Mouse (Mus musculus): ENCODE results near the gene Elovl5. TPM values are rescaled to one million over a fixed set of nuclear protein-coding genes. Genes with fewer than 3 reads are reported as not detected.
A peak's percentile ranks its signal among the peaks of the same experiment; 100 is the strongest.

Elovl5 gene
- polyA plus RNA-seq (2014; fragmentation: Nextera tagmentation; extraction: Ambion mirVana), result 54.1 and 56.0 TPM in 2 replicates

DNA sequence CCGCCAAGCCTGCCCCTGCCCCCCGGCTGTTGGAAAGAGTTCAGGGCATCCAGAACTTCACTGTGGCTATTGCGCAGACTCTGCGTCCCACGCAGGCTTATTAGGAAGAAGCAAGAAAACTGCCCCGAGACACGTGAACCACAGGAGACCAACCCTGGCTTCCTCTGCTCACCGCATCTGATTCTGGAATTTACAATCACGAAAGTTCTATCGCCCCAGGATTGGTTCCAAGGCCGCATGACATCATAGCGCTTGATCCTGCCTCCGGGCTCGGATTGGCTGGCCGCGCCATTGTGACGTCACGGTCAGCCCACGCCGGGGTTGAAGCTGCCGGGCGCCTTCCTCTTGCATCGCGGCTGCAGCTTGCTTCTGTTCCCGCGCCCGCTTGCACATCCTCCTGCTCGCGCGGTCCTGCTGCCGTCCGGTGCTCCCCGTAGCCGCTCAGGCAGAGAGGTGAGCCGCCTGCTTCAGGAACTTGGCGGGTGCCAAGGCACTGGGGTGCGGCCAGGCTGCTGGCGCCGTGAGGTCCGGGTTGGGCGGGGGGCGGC lies at the start of gene Elovl5:
Gene Elovl5, plus strand, starts transcription at position 291 of the 548 bp plus-strand sequence.
- Histone ChIP-seq H3K4me2 (peak within 1 kb of the TSS; percentile 71), H3K4me3 (ENCODE audit: low read depth, low read length) (peak within 1 kb of the TSS; percentile 92), H3K4me1 (replicated peaks; ENCODE audit: control insufficient read depth, insufficient read depth, low read length) (peaks cover 11% of the 10 kb centered on the region), H3K9ac (ENCODE audit: low read depth, low read length) (peak within 1 kb of the TSS; percentile 51), H3K27me3 (replicated peaks; ENCODE audit: control insufficient read depth, insufficient read depth, low read length) (no peaks in the 10 kb centered on the region), H3K27ac (ENCODE audit: low read depth, low read length) (peak within 1 kb of the TSS; percentile 34), H3K9me3 (ENCODE audit: control insufficient read depth, low read length) (no peaks in the 10 kb centered on the region), H3K36me3 (ENCODE audit: control insufficient read depth, insufficient read depth, low read length) (no peaks in the 10 kb centered on the region)
- DNase-seq (ENCODE audit: low spot score), result peak; percentile 93
- peak; percentile 89 for ATAC-seq (replicated peaks; ENCODE audit: low FRiP score)
- under 1% methylated on average over 42 of the region's 42 CpGs for WGBS

DNA sequence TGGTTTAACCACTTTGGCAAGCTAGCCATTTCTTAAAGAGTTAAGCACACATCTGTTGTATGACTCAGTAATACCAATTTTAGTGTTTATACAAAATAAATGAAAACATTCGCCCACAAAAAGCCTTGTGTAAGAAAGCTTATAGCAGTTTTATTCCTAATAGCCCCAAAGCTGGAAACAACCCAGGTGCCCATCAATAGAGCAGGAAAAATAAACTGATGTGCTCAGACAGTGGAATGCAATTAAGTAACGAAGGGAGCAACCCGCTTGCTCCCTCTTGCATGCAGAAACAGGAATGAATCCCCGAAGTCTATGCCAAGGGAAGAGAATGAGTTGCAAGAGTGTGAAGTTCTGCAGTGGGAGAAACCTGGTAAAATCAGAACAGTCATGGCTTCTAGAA lies 25.7 kb upstream of the Elovl5 start:
- ATAC-seq (replicated peaks; ENCODE audit: low FRiP score) (no peak), DNase-seq (ENCODE audit: low spot score) (no peak)
- H3K4me1 ChIP-seq (replicated peaks; ENCODE audit: control insufficient read depth, insufficient read depth, low read length), result no peaks in the 10 kb centered on the region
- no peaks in the 10 kb centered on the region for H3K36me3 ChIP-seq (ENCODE audit: control insufficient read depth, insufficient read depth, low read length)
- H3K9me3 ChIP-seq (ENCODE audit: control insufficient read depth, low read length), result no peaks in the 10 kb centered on the region
- no peak overlapping the region for H3K4me3 ChIP-seq (ENCODE audit: low read depth, low read length)
- no peak overlapping the region for H3K9ac ChIP-seq (ENCODE audit: low read depth, low read length)
- no peak overlapping the region for H3K4me2 ChIP-seq
- H3K27me3 ChIP-seq (replicated peaks; ENCODE audit: control insufficient read depth, insufficient read depth, low read length), result no peaks in the 10 kb centered on the region
- no peak overlapping the region for H3K27ac ChIP-seq (ENCODE audit: low read depth, low read length)
- 68% methylated on average over 4 of the region's 4 CpGs for WGBS

DNA sequence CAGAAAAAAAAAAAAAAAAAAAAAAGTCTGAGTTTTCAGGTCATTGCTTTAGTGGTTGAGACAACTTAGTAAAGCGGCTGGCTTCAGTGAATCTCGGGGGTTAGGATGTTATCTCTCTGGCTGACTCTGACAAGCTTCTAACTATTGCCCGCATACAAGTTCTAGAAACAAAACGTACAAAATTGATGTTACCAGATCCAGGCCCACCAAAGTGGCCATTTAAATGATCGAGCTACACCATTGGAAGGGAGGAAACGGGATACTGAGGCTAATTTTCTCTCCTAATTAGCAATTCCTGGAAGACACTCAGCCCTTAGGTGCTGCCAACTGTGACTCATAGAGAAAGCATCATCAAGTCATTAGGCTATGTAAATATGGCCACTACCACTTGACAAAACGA lies 18.6 kb upstream of the Elovl5 start:
- DNase-seq (ENCODE audit: low spot score), result no peak
- Histone ChIP-seq H3K9ac (ENCODE audit: low read depth, low read length) (no peak overlapping the region), H3K27me3 (replicated peaks; ENCODE audit: control insufficient read depth, insufficient read depth, low read length) (no peaks in the 10 kb centered on the region), H3K36me3 (ENCODE audit: control insufficient read depth, insufficient read depth, low read length) (no peaks in the 10 kb centered on the region), H3K4me3 (ENCODE audit: low read depth, low read length) (no peak overlapping the region), H3K4me2 (no peak overlapping the region), H3K9me3 (ENCODE audit: control insufficient read depth, low read length) (no peaks in the 10 kb centered on the region), H3K27ac (ENCODE audit: low read depth, low read length) (no peak overlapping the region), H3K4me1 (replicated peaks; ENCODE audit: control insufficient read depth, insufficient read depth, low read length) (no peaks in the 10 kb centered on the region)
- 54% methylated on average over 7 of the region's 7 CpGs for WGBS
- ATAC-seq (replicated peaks; ENCODE audit: low FRiP score), result no peak

- Histone ChIP-seq H3K36me3 (ENCODE audit: control insufficient read depth, insufficient read depth, low read length) (no peaks in the 10 kb centered on the region), H3K27ac (ENCODE audit: low read depth, low read length) (no peak overlapping the region), H3K9me3 (ENCODE audit: control insufficient read depth, low read length) (no peaks in the 10 kb centered on the region), H3K27me3 (replicated peaks; ENCODE audit: control insufficient read depth, insufficient read depth, low read length) (no peaks in the 10 kb centered on the region), H3K4me2 (no peak overlapping the region), H3K4me3 (ENCODE audit: low read depth, low read length) (no peak overlapping the region), H3K9ac (ENCODE audit: low read depth, low read length) (no peak overlapping the region), H3K4me1 (replicated peaks; ENCODE audit: control insufficient read depth, insufficient read depth, low read length) (no peaks in the 10 kb centered on the region)
- no peak for DNase-seq (ENCODE audit: low spot score)
- WGBS, result 92% methylated on average over 2 of the region's 2 CpGs
- no peak for ATAC-seq (replicated peaks; ENCODE audit: low FRiP score)
Observed at GRCm38 (mm10) chr9:77904133-77904532, 13.0 kb upstream of the Elovl5 start.

- 38% methylated on average over 10 of the region's 10 CpGs for WGBS
- H3K9me3 ChIP-seq (ENCODE audit: control insufficient read depth, low read length), result no peaks in the 10 kb centered on the region
- peaks cover 9% of the 10 kb centered on the region for H3K4me1 ChIP-seq (replicated peaks; ENCODE audit: control insufficient read depth, insufficient read depth, low read length)
- H3K27ac ChIP-seq (ENCODE audit: low read depth, low read length), result no peak overlapping the region; the same call in 1 of the 2 replicates
- H3K4me2 ChIP-seq, result peak overlapping the region; percentile 83
- H3K9ac ChIP-seq (ENCODE audit: low read depth, low read length), result peak overlapping the region; percentile 74
- DNase-seq (ENCODE audit: low spot score) (no peak), ATAC-seq (replicated peaks; ENCODE audit: low FRiP score) (no peak)
- H3K36me3 ChIP-seq (ENCODE audit: control insufficient read depth, insufficient read depth, low read length), result no peaks in the 10 kb centered on the region
- peak overlapping the region; percentile 74 for H3K4me3 ChIP-seq (ENCODE audit: low read depth, low read length)
- no peaks in the 10 kb centered on the region for H3K27me3 ChIP-seq (replicated peaks; ENCODE audit: control insufficient read depth, insufficient read depth, low read length)
Observed at GRCm38 (mm10) chr9:77909572-77910269, 7.4 kb upstream of the Elovl5 start.

DNA sequence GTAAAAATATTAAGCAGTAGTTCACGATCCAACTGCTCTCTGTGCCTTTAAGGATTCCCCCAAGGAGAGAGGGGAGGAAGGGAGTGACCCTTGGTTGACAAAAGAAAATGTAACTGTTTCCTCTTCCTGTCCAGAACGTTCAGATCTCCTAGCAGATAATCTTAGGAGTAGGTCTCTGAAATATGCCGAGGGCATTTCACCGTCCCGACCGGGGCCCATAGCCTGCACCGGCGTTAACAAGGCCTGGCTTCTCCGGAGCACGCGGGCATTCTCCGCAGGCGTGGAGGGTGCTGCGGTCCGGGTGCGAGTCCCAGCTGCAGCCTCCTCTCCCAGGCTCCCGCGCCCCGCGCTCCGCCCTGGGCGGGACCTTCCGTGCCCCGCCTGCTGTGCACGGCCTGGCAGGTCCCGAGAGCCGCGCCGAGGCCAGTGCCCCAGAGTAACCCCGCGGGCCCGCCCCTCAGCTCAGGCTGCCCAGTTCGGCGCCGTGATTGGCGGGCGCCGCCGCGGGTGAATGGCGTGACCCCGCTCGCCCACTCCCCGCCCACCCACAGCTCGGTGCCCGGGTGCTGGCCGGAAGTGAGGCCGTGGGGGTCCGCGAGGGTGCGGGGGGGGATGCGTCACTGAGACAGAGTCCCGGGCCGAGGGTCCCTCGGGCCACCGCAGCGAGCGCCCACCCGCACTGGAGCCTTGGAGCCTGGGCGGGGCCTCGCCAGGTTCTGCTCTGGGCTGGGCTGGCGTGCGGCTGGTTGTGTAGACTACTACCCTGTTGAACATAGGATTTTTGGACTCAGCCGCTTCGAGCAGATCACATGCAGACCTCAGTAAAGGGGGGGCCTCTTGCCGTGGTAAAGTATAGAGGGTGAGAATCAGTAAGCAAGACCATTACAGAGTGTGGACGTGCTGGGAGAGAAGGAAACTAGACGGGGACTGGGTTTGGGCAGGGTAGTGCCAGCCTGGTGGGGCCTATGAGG lies 6.6 kb upstream of the Elovl5 start:
- WGBS, result under 1% methylated on average over 65 of the region's 68 CpGs
- Histone ChIP-seq H3K4me2 (peak overlapping the region; percentile 83), H3K4me3 (ENCODE audit: low read depth, low read length) (peak overlapping the region; percentile 74), H3K9me3 (ENCODE audit: control insufficient read depth, low read length) (no peaks in the 10 kb centered on the region), H3K27me3 (replicated peaks; ENCODE audit: control insufficient read depth, insufficient read depth, low read length) (no peaks in the 10 kb centered on the region), H3K36me3 (ENCODE audit: control insufficient read depth, insufficient read depth, low read length) (no peaks in the 10 kb centered on the region), H3K27ac (ENCODE audit: low read depth, low read length) (peak overlapping the region; percentile 91), H3K9ac (ENCODE audit: low read depth, low read length) (peak overlapping the region; percentile 74), H3K4me1 (replicated peaks; ENCODE audit: control insufficient read depth, insufficient read depth, low read length) (peaks cover 9% of the 10 kb centered on the region)
- DNase-seq (ENCODE audit: low spot score) (peak; percentile 89), ATAC-seq (replicated peaks; ENCODE audit: low FRiP score) (peak; percentile 100)

DNA sequence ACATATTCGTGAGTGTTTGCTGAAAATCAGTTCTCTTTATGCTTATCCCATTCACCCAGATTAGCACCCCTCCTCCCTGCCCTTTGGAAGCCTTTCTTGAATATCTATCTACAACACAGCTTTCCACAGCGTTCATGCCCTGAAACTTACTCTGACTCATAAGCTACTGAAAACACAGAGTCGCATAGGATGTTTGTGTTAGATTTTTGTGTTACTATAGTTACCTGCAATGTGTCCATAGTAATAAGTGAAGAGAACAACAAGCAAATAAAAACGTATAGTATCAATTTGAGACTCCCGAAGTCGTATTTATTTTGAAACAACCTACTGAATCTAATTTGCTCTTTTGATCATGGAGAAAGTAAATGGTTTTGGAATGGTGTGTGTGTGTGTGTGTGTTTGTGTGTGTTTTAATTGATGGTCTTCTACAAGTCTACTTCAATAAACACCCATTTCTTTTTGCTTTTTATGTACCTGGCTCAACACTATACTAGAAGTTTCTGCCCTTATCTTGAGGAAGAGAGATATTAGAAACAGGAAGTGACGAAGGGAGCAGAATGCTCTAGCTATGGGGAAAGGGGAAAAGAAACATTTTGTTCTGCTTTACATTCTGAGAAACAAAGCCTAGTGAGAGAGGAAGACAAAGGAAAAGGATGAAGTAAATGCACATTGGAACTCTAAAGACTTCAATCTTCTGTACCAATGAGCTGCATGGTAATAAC lies 5.5 kb upstream of the Elovl5 start:
- no peaks in the 10 kb centered on the region for H3K27me3 ChIP-seq (replicated peaks; ENCODE audit: control insufficient read depth, insufficient read depth, low read length)
- no peaks in the 10 kb centered on the region for H3K9me3 ChIP-seq (ENCODE audit: control insufficient read depth, low read length)
- H3K9ac ChIP-seq (ENCODE audit: low read depth, low read length), result peak overlapping the region; percentile 74; the same call in 1 of the 2 replicates
- no peak for ATAC-seq (replicated peaks; ENCODE audit: low FRiP score)
- H3K4me1 ChIP-seq (replicated peaks; ENCODE audit: control insufficient read depth, insufficient read depth, low read length), result peaks cover 9% of the 10 kb centered on the region
- H3K4me3 ChIP-seq (ENCODE audit: low read depth, low read length), result peak overlapping the region; percentile 74
- peak overlapping the region; percentile 83 for H3K4me2 ChIP-seq
- DNase-seq (ENCODE audit: low spot score), result no peak
- no peaks in the 10 kb centered on the region for H3K36me3 ChIP-seq (ENCODE audit: control insufficient read depth, insufficient read depth, low read length)
- H3K27ac ChIP-seq (ENCODE audit: low read depth, low read length), result peak overlapping the region; percentile 91; the same call in 1 of the 2 replicates
- 41% methylated on average over 7 of the region's 7 CpGs for WGBS

GRCm38 (mm10) chr9:77912246-77912645 lies 4.9 kb upstream of the Elovl5 start:
- Histone ChIP-seq H3K4me2 (peak overlapping the region; percentile 83), H3K4me1 (replicated peaks; ENCODE audit: control insufficient read depth, insufficient read depth, low read length) (peaks cover 9% of the 10 kb centered on the region), H3K4me3 (ENCODE audit: low read depth, low read length) (no peak overlapping the region), H3K27ac (ENCODE audit: low read depth, low read length) (no peak overlapping the region), H3K36me3 (ENCODE audit: control insufficient read depth, insufficient read depth, low read length) (no peaks in the 10 kb centered on the region), H3K27me3 (replicated peaks; ENCODE audit: control insufficient read depth, insufficient read depth, low read length) (no peaks in the 10 kb centered on the region), H3K9me3 (ENCODE audit: control insufficient read depth, low read length) (no peaks in the 10 kb centered on the region), H3K9ac (ENCODE audit: low read depth, low read length) (no peak overlapping the region)
- ATAC-seq (replicated peaks; ENCODE audit: low FRiP score) (no peak), DNase-seq (ENCODE audit: low spot score) (no peak)
- 53% methylated on average over 6 of the region's 6 CpGs for WGBS
